Mouse (Mus musculus) bone marrow, adult 2 months (tissue): ENCODE data around the gene Ogg1. TPM values are rescaled to one million over a fixed set of nuclear protein-coding genes. Genes with fewer than 3 reads are reported as not detected.
"Not testable (repeated sequence)": the region's sequence is repeated elsewhere in the genome, so short reads cannot be mapped to it uniquely, and the experiment has no call there.

Source experiments
- H3K27ac ChIP-seq: fragments of 200-500 bp; 2 replicates; pipeline ENCODE4 v1.5.1; 2012; ENCODE audit warnings: low read depth, mild to moderate bottlenecking, control low read depth, inconsistent platforms, low read length; ENCODE audit not compliant: control insufficient read depth, poor library complexity, insufficient read depth
- H3K4me1 ChIP-seq: fragments of 200-500 bp; 2 replicates; pipeline ENCODE4 v1.6.1; 2011; ENCODE audit warnings: low read length; ENCODE audit not compliant: control insufficient read depth, insufficient read depth
- H3K4me3 ChIP-seq: fragments of 200-500 bp; replicated peaks from 2 replicates; pipeline ENCODE3; 2011; ENCODE audit warnings: mild to moderate bottlenecking, low read depth, low read length, control low read depth; ENCODE audit not compliant: control insufficient read depth
- CTCF ChIP-seq: fragments of 200-500 bp; IDR thresholded peaks from 2 replicates; pipeline ENCODE4 v1.5.1; 2011; ENCODE audit warnings: low read length, control low read depth; ENCODE audit not compliant: control insufficient read depth, insufficient read depth
- POLR2A ChIP-seq: fragments of 200-500 bp; IDR thresholded peaks from 2 replicates; pipeline ENCODE4 v1.6.1; 2011; ENCODE audit warnings: low read depth, mild to moderate bottlenecking, control low read depth, low read length, borderline replicate concordance; ENCODE audit not compliant: control insufficient read depth
- WGBS: fragments of 180-500 bp; shearing (Covaris S2); methylation state at CpG from one replicate; pipeline ENCODE4 v1.1.7; 2018; 5-methylcytosine and 5-hydroxymethylcytosine counted together
- polyA plus RNA-seq: library from polyadenylated mRNA; stranded (reverse); fragments of >200 nt; gene quantifications from 2 replicates; pipeline ENCODE4 v1.2.4, GENCODE M21; 2011; ENCODE audit warnings: low replicate concordance; ENCODE audit not compliant: missing spikeins, insufficient read depth, insufficient read length

Gene Ogg1
- polyA plus RNA-seq, 1 experiment = 4.4 TPM

DNA sequence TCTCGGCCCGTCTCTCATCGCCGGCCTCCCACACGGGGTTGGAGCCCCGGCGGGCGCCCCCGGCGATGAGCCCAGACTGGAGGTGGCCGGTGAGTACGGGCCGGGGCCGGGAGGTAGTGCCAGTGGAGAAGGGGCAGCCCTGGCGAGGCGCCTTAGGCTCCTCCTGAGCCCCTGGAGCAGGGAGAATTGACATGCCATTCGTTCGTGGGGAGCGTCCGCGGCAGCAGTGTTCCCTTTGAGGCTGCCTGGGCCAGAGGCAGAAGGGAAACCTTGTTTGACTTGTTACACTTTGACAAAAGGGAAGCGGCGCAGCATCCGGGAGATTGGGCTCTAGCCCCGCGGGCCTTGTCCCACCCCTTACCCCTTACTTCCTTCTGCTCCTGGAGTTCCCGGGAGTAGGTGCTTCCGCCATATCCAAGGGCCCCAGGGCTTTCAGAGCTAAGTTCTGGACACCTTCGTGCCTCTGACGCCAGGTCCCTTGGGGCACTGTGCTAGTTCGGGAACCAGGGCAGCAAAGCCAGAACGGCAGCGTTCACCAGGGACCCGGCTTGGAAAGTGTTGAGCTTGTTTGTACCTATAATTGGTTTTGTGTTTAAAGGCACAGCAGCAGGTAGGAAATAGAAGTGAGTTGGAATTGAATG, 19.2 kb upstream of the Ogg1 start:
- Histone ChIP-seq H3K4me1 (no peaks in the 10 kb centered on the region; the same call in 1 of the 2 replicates), H3K4me3 (peak overlapping the region; percentile 80), H3K27ac (peak overlapping the region; percentile 99)
- 1% methylated on average over 34 of the region's 34 CpGs for WGBS
- TF ChIP-seq CTCF (no peak), POLR2A (peak; percentile 44; the same call in 1 of the 2 replicates)

DNA sequence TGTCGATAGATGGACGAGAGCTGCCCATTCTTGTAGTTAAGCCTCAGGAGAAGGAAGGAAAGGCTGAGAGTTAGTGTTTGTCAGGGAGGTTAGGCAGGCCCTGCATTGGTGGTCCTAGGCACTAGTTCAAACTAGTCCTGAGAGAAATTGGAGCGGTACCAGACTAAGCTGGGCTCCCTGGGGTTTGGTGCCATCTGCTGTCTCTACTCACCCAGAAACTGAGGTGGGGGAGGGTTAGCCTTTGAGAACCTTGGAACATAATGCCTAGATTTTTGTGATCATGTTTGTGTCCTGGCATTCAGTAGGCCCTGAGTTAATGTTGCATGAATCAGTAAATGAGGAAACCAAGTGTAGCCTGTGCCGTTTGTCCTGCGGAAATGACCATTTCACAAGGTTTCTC, 18.6 kb upstream of the Ogg1 start:
- Histone ChIP-seq H3K4me1 (no peaks in the 10 kb centered on the region; the same call in 1 of the 2 replicates), H3K27ac (peak overlapping the region; percentile 99; the same call in 1 of the 2 replicates)
- WGBS = 10% methylated on average over 5 of the region's 5 CpGs

DNA sequence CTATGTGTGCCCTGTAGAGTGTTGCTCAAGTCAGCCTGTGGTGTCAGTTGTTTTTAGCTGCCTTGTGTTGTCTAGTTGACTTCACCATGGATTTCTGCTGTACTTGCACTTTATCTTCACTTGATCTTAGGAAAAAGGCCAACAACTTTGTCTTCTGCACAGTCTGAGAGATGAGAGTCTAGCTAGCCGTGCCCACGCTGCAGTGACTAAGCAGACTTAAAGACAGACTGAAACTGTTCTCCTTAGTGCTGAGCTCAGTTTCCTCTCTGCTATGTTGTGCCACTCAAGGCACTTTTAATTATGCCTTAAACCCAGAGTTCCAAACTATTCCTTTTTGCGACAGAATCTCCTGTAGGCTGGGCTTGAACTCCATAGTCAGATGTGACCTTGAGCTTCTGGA, 10.8 kb upstream of the Ogg1 start:
- H3K27ac ChIP-seq = no peak overlapping the region
- H3K4me3 ChIP-seq = no peak overlapping the region
- no peaks in the 10 kb centered on the region for H3K4me1 ChIP-seq
- 86% methylated on average over 3 of the region's 3 CpGs for WGBS
- TF ChIP-seq POLR2A = no peak
- no peak for TF ChIP-seq CTCF

More for the DNA sequence above, 18.6 kb upstream of the Ogg1 start:
- H3K4me3 ChIP-seq = peak overlapping the region; percentile 80
- TF ChIP-seq CTCF (peak; percentile 49; the same call in 1 of the 2 replicates), POLR2A (no peak)

DNA sequence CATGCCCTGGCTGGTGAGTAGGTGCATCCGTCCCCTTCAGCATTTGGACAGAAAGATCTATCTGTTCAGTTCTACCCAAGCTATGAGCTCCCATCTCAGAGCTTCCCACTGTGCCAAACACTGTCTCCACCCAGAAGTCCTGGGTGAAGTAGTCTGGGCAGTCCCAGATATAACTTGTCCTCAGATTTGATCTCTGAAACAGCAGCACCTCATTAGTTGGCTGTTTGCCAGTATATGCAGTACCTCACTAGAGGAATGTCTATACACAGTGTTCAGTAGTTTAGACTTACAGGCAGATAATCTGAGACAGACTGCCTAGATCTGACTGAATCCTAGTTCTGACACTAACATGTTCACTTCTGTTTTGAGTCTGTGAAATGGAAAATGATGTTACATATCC, 2.6 kb downstream of the Ogg1 start:
- Histone ChIP-seq H3K4me1 (peaks cover 3% of the 10 kb centered on the region), H3K27ac (no peak overlapping the region), H3K4me3 (no peak overlapping the region)
- no peak for TF ChIP-seq POLR2A
- TF ChIP-seq CTCF = no peak
- WGBS = 80% methylated on average over 1 of the region's 1 CpGs

DNA sequence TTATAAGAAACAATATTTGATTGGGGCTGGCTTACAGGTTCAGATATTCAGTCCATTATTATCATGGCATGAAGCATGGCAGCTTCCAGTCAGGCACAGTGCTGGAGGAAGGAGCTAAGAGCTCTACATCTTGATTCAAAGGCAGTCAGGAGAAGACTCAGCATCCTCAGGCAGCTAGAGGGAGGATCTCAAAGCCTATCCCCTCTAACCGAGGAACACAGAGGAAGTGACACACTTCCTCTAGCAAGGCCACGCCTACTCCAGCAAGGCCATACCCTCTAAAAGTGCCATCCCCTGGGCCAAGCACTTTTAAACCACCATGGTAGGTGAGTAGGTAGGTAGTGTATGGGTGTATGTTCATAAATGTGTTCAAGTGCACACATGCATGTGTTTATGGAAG, 3.8 kb downstream of the Ogg1 start:
- 2% methylated on average over 2 of the region's 2 CpGs for WGBS
- Histone ChIP-seq H3K4me1 (peaks cover 3% of the 10 kb centered on the region), H3K27ac (no peak overlapping the region), H3K4me3 (no peak overlapping the region)
- no peak for TF ChIP-seq CTCF
- TF ChIP-seq POLR2A = no peak

DNA sequence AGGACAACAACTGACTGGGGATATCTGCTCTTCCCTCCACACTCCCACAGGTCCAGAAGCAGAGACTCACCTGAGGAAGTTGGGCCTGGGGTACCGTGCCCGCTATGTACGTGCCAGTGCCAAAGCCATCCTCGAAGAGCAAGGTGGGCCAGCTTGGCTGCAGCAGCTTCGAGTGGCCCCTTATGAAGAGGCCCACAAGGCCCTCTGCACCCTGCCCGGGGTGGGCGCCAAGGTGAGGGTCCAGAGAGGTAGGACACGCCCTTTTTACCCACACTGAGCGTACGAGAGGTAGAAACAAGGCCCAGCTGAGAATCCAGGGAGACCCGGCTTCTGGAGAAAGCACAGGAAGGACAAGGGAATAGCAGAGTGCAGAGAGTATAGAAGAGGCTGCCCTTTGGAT, 4.9 kb downstream of the Ogg1 start:
- peaks cover 3% of the 10 kb centered on the region for H3K4me1 ChIP-seq
- WGBS = 90% methylated on average over 11 of the region's 11 CpGs
- no peak overlapping the region for H3K27ac ChIP-seq
- TF ChIP-seq POLR2A (no peak), CTCF (no peak)
- no peak overlapping the region for H3K4me3 ChIP-seq

DNA sequence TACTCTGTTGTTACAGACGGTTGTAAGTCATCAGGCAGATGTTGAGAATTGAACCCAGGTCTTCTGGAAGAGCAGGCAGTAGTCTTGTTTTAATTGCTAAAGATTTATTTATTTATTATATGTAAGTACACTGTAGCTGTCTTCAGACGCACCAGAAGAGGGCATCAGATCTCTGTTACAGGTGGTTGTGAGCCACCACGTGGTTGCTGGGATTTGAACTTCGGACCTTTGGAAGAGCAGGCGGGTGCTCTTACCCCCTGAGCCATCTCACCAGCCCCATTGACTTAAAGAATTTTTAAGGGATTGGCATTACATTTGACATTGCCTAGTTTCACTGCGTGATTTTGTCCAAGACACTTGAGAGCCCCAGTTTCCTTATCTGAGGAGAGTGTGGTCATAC, 6.0 kb downstream of the Ogg1 start:
- H3K4me1 ChIP-seq, H3K27ac ChIP-seq: not testable (repeated sequence)
- WGBS = 78% methylated on average over 6 of the region's 6 CpGs

DNA sequence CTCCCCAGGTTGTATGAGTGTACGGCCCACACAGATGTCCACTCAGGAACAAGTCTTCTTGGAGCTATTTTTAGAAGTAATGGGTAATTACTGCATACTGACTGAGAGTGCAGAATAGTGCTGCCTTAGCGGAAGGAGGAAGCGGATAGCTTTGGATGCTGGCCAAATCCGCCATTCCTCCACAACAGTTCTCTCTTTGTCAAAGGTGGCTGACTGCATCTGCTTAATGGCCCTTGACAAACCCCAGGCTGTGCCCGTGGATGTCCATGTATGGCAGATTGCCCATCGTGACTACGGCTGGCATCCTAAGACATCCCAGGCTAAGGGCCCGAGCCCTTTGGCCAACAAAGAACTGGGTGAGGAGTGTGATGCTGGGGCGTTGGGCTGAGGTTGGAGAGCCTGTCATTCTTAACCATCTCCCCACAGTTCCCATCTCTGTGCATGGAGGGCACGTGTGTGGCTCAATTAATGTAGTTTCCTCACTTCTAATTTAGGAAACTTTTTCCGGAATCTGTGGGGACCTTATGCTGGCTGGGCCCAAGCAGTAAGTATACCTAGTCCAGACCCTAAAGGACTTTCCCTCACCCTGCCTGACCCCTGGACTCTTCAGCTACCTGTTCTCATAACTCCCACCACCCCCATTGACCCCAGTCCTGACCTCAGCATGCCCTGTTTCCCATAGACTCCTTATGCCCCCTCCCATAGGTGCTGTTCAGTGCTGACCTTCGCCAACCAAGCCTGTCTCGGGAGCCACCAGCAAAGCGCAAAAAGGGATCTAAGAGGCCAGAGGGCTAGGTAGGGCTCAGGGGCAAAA, 6.6 kb downstream of the Ogg1 start:
- Histone ChIP-seq H3K27ac (no peak overlapping the region), H3K4me1 (peaks cover 2% of the 10 kb centered on the region; the same call in 1 of the 2 replicates), H3K4me3 (no peak overlapping the region)
- TF ChIP-seq CTCF = 0 out of 2 replicates have a peak, but pooled peaks have one; percentile 7
- no peak for TF ChIP-seq POLR2A
- WGBS = 78% methylated on average over 14 of the region's 14 CpGs

More for the DNA sequence above, 6.0 kb downstream of the Ogg1 start:
- H3K4me3 ChIP-seq = not testable (repeated sequence)
